Mouse (Mus musculus) MN1 (cell line): ENCODE measurements at regions not wholly inside any gene's neighbourhood (a gene's known extent, or its start where the extent isn't known, plus 50 kb on each side); places are given as distances from the start of the nearest gene placed in this dataset.
A peak's percentile ranks its signal among the peaks of the same experiment; 100 is the strongest.

Experiments
- DNase-seq: peaks from one replicate; pipeline ENCODE4 v3.0.0-alpha.2; 2016; ENCODE audit warnings: low spot score

- DNase-seq, result no peak
Observed at GRCm38 (mm10) chr13:57282816-57283215, 387.0 kb upstream of the Trpc7 start.

GRCm38 (mm10) chr13:57281941-57282710 is 386.3 kb upstream of the Trpc7 start:
- DNase-seq, result no peak

- no peak for DNase-seq
Observed at GRCm38 (mm10) chr13:57281504-57281903, 385.7 kb upstream of the Trpc7 start.

GRCm38 (mm10) chr13:57278580-57278979 is 382.8 kb upstream of the Trpc7 start:
- peak; percentile 31 for DNase-seq

- DNase-seq, result peak; percentile 27
Observed at GRCm38 (mm10) chr13:57277076-57277475, 381.3 kb upstream of the Trpc7 start.

- no peak for DNase-seq
Observed at GRCm38 (mm10) chr13:57275871-57276270, 380.1 kb upstream of the Trpc7 start.

GRCm38 (mm10) chr13:57273593-57273992 is 377.8 kb upstream of the Trpc7 start:
- DNase-seq, result no peak

GRCm38 (mm10) chr13:57269614-57270013 is 373.8 kb upstream of the Trpc7 start:
- DNase-seq, result peak; percentile 80

GRCm38 (mm10) chr13:57259920-57260319 is 364.1 kb upstream of the Trpc7 start:
- peak; percentile 89 for DNase-seq

- DNase-seq, result no peak
Observed at GRCm38 (mm10) chr13:57259474-57259873, 363.7 kb upstream of the Trpc7 start.

- no peak for DNase-seq
Observed at GRCm38 (mm10) chr13:57255920-57256319, 360.1 kb upstream of the Trpc7 start.

GRCm38 (mm10) chr13:57249851-57250250 is 354.1 kb upstream of the Trpc7 start:
- no peak for DNase-seq

- no peak for DNase-seq
Observed at GRCm38 (mm10) chr13:57249401-57249800, 353.6 kb upstream of the Trpc7 start.

- no peak for DNase-seq
Observed at GRCm38 (mm10) chr13:57246238-57246963, 350.6 kb upstream of the Trpc7 start.

- no peak for DNase-seq
Observed at GRCm38 (mm10) chr13:57236917-57237316, 341.1 kb upstream of the Trpc7 start.

GRCm38 (mm10) chr13:57236211-57236610 is 340.4 kb upstream of the Trpc7 start:
- peak; percentile 30 for DNase-seq

GRCm38 (mm10) chr13:57232906-57233305 is 337.1 kb upstream of the Trpc7 start:
- no peak for DNase-seq

- DNase-seq, result no peak
Observed at GRCm38 (mm10) chr13:57231666-57232065, 335.9 kb upstream of the Trpc7 start.

- DNase-seq, result no peak
Observed at GRCm38 (mm10) chr13:57230253-57230652, 334.5 kb upstream of the Trpc7 start.

- no peak for DNase-seq
Observed at GRCm38 (mm10) chr13:57221092-57221491, 325.3 kb upstream of the Trpc7 start.

GRCm38 (mm10) chr13:57216161-57216560 is 320.4 kb upstream of the Trpc7 start:
- DNase-seq, result peak; percentile 37

GRCm38 (mm10) chr13:57212251-57212650 is 316.5 kb upstream of the Trpc7 start:
- DNase-seq, result no peak

- no peak for DNase-seq
Observed at GRCm38 (mm10) chr13:57191195-57191594, 295.4 kb upstream of the Trpc7 start.
